Mouse (Mus musculus) ES-Bruce4 (cell line): ENCODE results near the gene Luc7l3.

ENCODE experiments used
- CTCF ChIP-seq: IDR thresholded peaks from one replicate; pipeline ENCODE4 v1.8.1; 2011; ENCODE audit warnings: low read depth, low read length
- POLR2A ChIP-seq: IDR thresholded peaks from one replicate; pipeline ENCODE4 v1.8.1; 2011; ENCODE audit warnings: low read length; ENCODE audit not compliant: insufficient read depth

- TF ChIP-seq CTCF, result no peak
- TF ChIP-seq POLR2A, result peak; percentile 30
These were observed at the start of gene Luc7l3 for GRCm38 (mm10) chr11:94321931-94322400.
